Mouse (Mus musculus) ovary, adult 10 weeks (tissue): ENCODE measurements around the gene Rdh16. TPM values are rescaled to one million over a fixed set of nuclear protein-coding genes. Genes with fewer than 3 reads are reported as not detected.

Experiments
- polyA plus RNA-seq: library from polyadenylated mRNA; stranded (reverse); fragments of 350-450 nt; fragmentation: Illumina TruSeq; extraction: RNeasy Lipid Tissue Mini Kit (QIAGEN cat#74804); gene quantifications from one replicate; pipeline ENCODE4 v1.2.3, GENCODE M21; 2014

Rdh16 gene
- 0.14 TPM for polyA plus RNA-seq

DNA sequence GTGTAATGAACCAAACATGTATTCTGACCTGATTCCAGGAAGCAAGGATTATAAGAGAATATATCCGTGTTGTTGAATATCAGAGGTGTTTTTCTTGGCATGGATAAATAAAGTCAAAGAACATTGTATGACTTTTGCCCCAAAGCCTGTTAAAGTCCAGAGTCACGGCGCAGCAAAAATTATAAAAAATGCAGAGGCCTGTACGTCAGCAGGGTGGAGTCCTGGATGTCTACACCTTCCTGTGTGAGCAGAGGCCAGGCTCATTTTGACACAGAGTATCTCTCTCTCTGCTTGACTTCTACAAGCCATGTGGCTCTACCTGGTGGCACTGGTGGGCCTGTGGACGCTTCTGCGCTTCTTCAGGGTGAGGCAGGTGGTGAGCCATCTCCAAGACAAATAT, at the start of gene Rdh16:
TSS of gene Rdh16 (plus strand) at position 262 of the 400 bp plus-strand sequence.

DNA sequence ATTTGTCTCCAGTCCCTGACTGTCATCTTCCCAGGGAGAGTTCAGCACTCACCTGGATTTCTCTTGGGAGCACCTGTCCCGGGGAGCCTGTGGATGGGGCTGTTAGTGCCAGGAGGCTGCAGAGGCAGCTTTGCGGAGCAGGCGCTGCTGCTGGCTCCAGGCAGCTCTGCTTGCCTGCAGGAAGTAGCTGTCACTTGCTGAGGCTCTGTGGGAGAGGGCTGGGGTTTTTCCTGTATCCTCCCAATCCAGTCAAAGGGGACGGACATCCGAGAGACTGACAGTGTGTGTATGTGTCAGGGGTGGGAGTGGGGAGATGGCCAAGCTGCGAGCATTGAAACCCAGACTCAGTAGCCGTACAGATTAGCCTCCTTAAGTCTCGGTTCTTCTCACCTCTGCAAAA, 49.4 kb upstream of the Rdh16 start, which contains the start of gene Gpr182:
TSS of gene Gpr182 (minus strand) at position 185 of the 400 bp plus-strand sequence.

DNA sequence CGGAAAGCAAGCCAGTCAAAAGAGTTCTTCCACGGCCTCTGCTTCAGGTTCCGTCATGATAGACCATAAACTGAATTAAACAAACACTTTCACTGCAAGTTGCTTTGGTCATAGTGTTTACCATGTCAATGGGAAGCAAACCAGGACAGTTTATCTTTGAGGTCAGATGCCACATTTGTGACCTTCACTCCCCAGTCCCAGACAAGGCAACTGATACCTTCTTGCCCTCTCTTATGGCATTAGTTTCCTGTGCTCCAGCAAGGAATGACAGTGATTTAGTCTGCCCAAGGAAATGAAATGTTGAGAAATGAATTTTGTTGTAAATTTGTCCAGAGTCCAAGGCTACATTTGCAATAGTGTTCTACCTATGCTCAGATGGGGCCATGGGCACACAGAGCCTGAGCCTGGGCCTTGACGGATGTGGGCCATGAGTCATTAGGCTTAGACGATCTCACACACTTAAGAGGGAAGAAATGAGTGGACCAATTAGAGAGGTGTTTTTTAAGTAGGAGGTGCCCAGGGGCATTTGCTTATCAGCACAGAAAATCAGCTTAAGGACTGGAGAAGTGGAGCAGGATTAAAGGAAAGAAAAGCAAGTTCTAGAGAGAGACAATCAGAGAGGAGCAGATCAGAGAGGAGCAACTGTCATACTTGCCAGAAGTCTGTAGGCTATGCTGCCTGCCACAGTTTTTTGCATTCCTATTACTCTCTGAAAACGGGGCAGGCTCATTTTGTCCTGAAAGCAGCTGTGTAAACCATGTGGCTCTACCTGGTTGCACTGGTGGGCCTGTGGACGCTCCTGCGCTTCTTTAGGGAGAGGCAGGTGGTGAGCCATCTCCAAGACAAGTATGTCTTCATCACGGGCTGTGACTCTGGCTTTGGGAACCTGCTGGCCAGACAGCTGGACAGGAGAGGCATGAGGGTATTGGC, 41.5 kb upstream of the Rdh16 start, which contains the start of the genes Rdh1 and Rdh16f1:
TSS of gene Rdh1 (plus strand) at position 541 of the 930 bp plus-strand sequence.
TSS of gene Rdh16f1 (plus strand) at position 607 of the 930 bp plus-strand sequence.

DNA sequence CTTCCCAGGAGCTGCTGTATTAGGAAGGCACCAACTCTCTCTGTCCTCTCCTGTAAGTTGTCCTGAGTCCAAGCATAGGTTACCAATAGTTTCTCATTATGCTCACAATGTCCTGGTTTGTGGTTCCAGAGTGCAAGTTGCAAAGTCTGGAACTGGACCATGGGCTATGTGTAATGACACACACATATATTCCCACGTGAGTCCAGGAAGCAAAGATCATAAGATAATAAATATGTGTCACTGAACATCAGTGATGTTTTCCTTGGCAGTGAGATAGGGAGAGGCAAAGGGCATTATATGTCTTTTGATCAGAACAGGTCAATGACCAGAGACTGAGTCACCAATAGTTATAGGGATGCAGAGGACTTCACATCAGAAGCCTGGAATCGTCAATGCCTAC, 24.9 kb upstream of the Rdh16 start, which contains the start of gene Rdh9:
TSS of gene Rdh9 (plus strand) at position 376 of the 400 bp plus-strand sequence.

DNA sequence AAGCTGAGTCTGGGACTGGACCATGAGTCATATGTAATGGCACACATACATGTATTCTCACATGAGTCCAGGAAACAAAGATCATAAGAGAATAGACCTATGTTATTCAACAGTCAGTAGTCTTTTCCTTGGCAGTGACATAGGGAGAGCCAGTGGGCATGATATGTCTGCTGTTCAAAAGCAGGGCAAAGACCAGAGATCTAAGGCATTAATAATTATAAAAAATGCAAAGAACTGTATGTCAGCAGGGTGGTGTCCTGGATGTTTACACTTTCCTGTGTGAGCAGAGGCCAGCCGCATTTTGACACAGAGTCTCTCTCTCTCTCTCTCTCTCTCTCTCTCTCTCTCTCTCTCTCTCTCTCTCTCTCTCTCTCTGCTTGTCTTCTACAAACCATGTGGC, 48.7 kb downstream of the Rdh16 start, which contains the start of gene Rdh19:
TSS of gene Rdh19 (plus strand) at position 301 of the 400 bp plus-strand sequence.

DNA sequence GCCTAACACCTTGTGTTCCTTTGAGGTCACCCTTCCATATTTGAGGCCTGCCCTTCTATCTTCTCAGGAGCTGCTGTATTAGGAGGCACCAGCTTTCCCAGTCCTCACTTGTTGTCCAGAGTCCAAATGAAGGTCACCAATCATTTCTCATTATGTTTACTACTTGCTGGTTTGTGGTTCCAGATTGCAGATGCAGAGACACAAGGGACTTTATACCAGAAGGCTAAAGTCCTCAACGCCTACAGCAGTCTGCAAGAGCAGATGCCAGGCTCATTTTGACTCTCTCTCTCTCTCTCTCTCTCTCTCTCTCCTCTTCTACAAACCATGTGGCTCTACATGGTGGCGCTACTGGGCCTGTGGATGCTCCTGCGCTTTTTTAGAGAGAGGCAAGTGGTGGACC, 65.3 kb downstream of the Rdh16 start, which contains the start of gene Rdh16f2:
TSS of gene Rdh16f2 (plus strand) at position 243 of the 400 bp plus-strand sequence.

DNA sequence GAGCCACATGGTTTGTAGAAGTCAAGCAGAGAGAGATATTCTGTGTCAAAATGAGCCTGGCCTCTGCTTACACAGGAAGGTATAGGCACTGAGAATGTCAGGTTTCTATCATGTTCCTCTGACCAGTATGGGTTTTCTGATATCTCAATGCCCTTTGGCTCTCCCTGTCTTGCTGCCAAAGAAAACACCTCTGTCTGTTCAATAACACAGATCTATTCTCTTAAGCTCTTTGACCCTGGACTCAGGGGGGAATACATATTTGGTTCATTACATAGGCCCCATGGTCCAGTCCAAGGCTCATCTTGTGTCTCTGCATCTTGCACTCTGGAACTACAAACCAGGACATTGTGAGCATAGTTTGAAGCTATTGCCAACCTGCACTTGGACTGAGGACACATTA, 87.7 kb downstream of the Rdh16 start, which contains the start of gene Rdh7:
TSS of gene Rdh7 (minus strand) at position 213 of the 400 bp plus-strand sequence.

Other genes starting within 250 kb of the Rdh16 start
- 12.3 TPM for gene Lrp1, start 180.0 kb upstream of the Rdh16 start, polyA plus RNA-seq
- 22.9 TPM for gene Stat6, start 158.2 kb upstream of the Rdh16 start, polyA plus RNA-seq
- gene Nemp1, start 134.3 kb upstream of the Rdh16 start, polyA plus RNA-seq: 19.4 TPM
- gene Nab2, start 132.6 kb upstream of the Rdh16 start, polyA plus RNA-seq: 3.2 TPM
- 0.17 TPM for gene Myo1a, start 96.0 kb upstream of the Rdh16 start, polyA plus RNA-seq
- gene Tac2, start 76.7 kb upstream of the Rdh16 start, polyA plus RNA-seq: not detected
- 4.6 TPM for gene Zbtb39, start 61.6 kb upstream of the Rdh16 start, polyA plus RNA-seq
- 0.71 TPM for gene Gpr182, start 49.4 kb upstream of the Rdh16 start, polyA plus RNA-seq
- gene Rdh1, start 41.4 kb upstream of the Rdh16 start, polyA plus RNA-seq: 1.4 TPM
- gene Rdh16f1, start 41.4 kb upstream of the Rdh16 start, polyA plus RNA-seq: not detected
- gene Rdh9, start 24.8 kb upstream of the Rdh16 start, polyA plus RNA-seq: 4.1 TPM
- not detected for gene Rdh19, start 48.8 kb downstream of the Rdh16 start, polyA plus RNA-seq
- gene Rdh16f2, start 65.3 kb downstream of the Rdh16 start, polyA plus RNA-seq: not detected
- not detected for gene Rdh7, start 87.7 kb downstream of the Rdh16 start, polyA plus RNA-seq
- gene Sdr9c7, start 97.4 kb downstream of the Rdh16 start, polyA plus RNA-seq: 0.46 TPM
- gene Hsd17b6, start 206.5 kb downstream of the Rdh16 start, polyA plus RNA-seq: not detected
- 46.0 TPM for gene Prim1, start 214.0 kb downstream of the Rdh16 start, polyA plus RNA-seq
- 1,764 TPM for gene Naca, start 234.4 kb downstream of the Rdh16 start, polyA plus RNA-seq